18 mouse cellular contexts compared by ENCODE assay signal in the genomic region with DNA sequence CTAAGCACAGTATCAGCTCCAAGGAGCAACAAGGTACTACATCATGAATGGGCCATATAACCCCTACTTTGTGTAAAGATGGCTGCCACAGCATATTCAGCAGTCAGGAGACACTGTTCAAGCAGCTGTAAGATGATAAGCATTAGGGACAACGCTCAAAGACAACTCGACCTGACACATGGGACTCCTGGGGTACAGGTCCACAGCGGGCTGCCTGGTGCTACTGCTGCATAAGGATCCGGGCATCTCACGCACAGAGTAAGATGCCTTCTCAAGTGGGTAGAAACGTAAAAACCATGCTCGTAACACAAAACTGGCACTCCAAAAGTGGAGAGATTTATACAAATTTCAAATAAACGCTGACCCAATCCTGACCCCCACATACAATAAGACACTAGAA.
"Had no signal": no experiment of that assay in that cellular context is flagged by ENCODE, and none has a peak within 500 bp of the region (broad histone marks: within the 10 kb centered on the region; RNA-seq: fewer than 3 reads in every experiment).

No protein-coding gene starts in this region.

- H3K36me3 ChIP-seq: intestine, embryonic 15.5 days; limb, embryonic 12.5 days; liver, embryonic 12.5 days; liver, embryonic 15.5 days; midbrain, embryonic 10.5 days; midbrain, embryonic 15.5 days; stomach, embryonic 15.5 days had no signal

- H3K4me3 ChIP-seq: intestine, embryonic 15.5 days; left cerebral cortex, adult 2 months; limb, embryonic 12.5 days; liver, embryonic 12.5 days; liver, embryonic 15.5 days; midbrain, embryonic 10.5 days; midbrain, embryonic 15.5 days; stomach, embryonic 15.5 days had no signal

- H3K27me3 ChIP-seq: intestine, embryonic 15.5 days; limb, embryonic 12.5 days; liver, embryonic 12.5 days; liver, embryonic 15.5 days; midbrain, embryonic 15.5 days; stomach, embryonic 15.5 days had no signal

- H3K4me1 ChIP-seq: intestine, embryonic 15.5 days; liver, embryonic 15.5 days had no signal

- H3K9ac ChIP-seq: intestine, embryonic 15.5 days; limb, embryonic 12.5 days; liver, embryonic 12.5 days; liver, embryonic 15.5 days; midbrain, embryonic 15.5 days; stomach, embryonic 15.5 days had no signal

- H3K9me3 ChIP-seq: intestine, embryonic 15.5 days; limb, embryonic 12.5 days; liver, embryonic 12.5 days; liver, embryonic 15.5 days; midbrain, embryonic 10.5 days; midbrain, embryonic 15.5 days; stomach, embryonic 15.5 days had no signal

- DNase-seq: kidney, adult 18-20 months; kidney, adult 9 months; kidney, postnatal 14 days; layer of hippocampus, postnatal 36 days; liver; lung, adult 18-20 months; lung, postnatal 14 days; right cerebral cortex, postnatal 25 days; spleen, adult 18-20 months; thymus, postnatal 25 days had no signal

- H3K4me2 ChIP-seq: intestine, embryonic 15.5 days; liver, embryonic 12.5 days; liver, embryonic 15.5 days; midbrain, embryonic 15.5 days; stomach, embryonic 15.5 days had no signal

- H3K27ac ChIP-seq: intestine, embryonic 15.5 days; left cerebral cortex, adult 2 months; limb, embryonic 12.5 days; liver, embryonic 12.5 days; liver, embryonic 15.5 days; midbrain, embryonic 10.5 days; midbrain, embryonic 15.5 days; stomach, embryonic 15.5 days had no signal

- ATAC-seq: intestine, embryonic 15.5 days; liver, embryonic 12.5 days; midbrain, embryonic 15.5 days had no signal
